Mouse (Mus musculus) left cerebral cortex, postnatal 14 days (tissue): ENCODE measurements around the gene Zfp654. TPM values are rescaled to one million over a fixed set of nuclear protein-coding genes. Genes with fewer than 3 reads are reported as not detected.
A peak's percentile ranks its signal among the peaks of the same experiment; 100 is the strongest.

Experiments used
- DNase-seq, 2 experiments: peaks; one replicate each; pipeline ENCODE4 v3.0.0; 2021 to 2022; ENCODE audit warnings: low spot score in 2 of 2, mixed read lengths in 1 of 2
- intact Hi-C: fragments of 180-260 bp; cut with DNase I; formaldehyde crosslinking; loops from one replicate; pipeline ENCODE4 v1.15.1; 2025
- total RNA-seq, 2 experiments: library from RNA; stranded (reverse); gene quantifications; 2 replicates each; pipeline ENCODE4 v1.2.3; 2021

The Zfp654 gene
- total RNA-seq, 2 experiments from 2014 or later: 13.5 to 13.8 TPM

- intact Hi-C loops: no loop called here
- DNase-seq: no peak
Observed at GRCm38 (mm10) chr16:64794802-64795201, 56.6 kb downstream of the Zfp654 start.

GRCm38 (mm10) chr16:64789706-64790105 is 61.7 kb downstream of the Zfp654 start:
- intact Hi-C loops: loop anchor here (5.0 kb wide), 1 partner anchor 63 kb away; the partner anchor contains the start of genes Cggbp1 and Zfp654

GRCm38 (mm10) chr16:64775516-64775915 is 75.9 kb downstream of the Zfp654 start:
- no peak for DNase-seq
- intact Hi-C loops: no loop called here

More at GRCm38 (mm10) chr16:64789706-64790105, 61.7 kb downstream of the Zfp654 start:
- no peak for DNase-seq

- no peak for DNase-seq
- intact Hi-C loops: no loop called here
Observed at GRCm38 (mm10) chr16:64771431-64771818, 80.0 kb downstream of the Zfp654 start.

GRCm38 (mm10) chr16:64770521-64771430 is 80.7 kb downstream of the Zfp654 start, which contains the start of gene 4930453N24Rik:
Gene 4930453N24Rik, minus strand, starts transcription at chr16:64771161.
- intact Hi-C loops: no loop called here
- peak; percentile 86 to 89 for DNase-seq

GRCm38 (mm10) chr16:64766696-64767300 is 84.7 kb downstream of the Zfp654 start:
- intact Hi-C loops: no loop called here
- no peak for DNase-seq

GRCm38 (mm10) chr16:64759245-64759626 is 92.2 kb downstream of the Zfp654 start:
- intact Hi-C loops: loop anchor here (10.0 kb wide), 2 partner anchors 736 to 776 kb away; no protein-coding TSS in a partner anchor
- no peak for DNase-seq

GRCm38 (mm10) chr16:64758561-64759244 is 92.7 kb downstream of the Zfp654 start:
- DNase-seq: no peak
- intact Hi-C loops: loop anchor here (10.0 kb wide), 2 partner anchors 736 to 776 kb away; no protein-coding TSS in a partner anchor

- intact Hi-C loops: loop anchor here (10.0 kb wide), 2 partner anchors 737 to 777 kb away; no protein-coding TSS in a partner anchor
- no peak for DNase-seq
Observed at GRCm38 (mm10) chr16:64757666-64758400, 93.6 kb downstream of the Zfp654 start.

GRCm38 (mm10) chr16:64756321-64756720 is 95.1 kb downstream of the Zfp654 start:
- no peak for DNase-seq
- intact Hi-C loops: loop anchor here (10.0 kb wide), 2 partner anchors 738 to 778 kb away; no protein-coding TSS in a partner anchor

- DNase-seq: peak; percentile 20 to 49
- intact Hi-C loops: loop anchor here (10.0 kb wide), 2 partner anchors 740 to 780 kb away; no protein-coding TSS in a partner anchor
Observed at GRCm38 (mm10) chr16:64754743-64755139, 96.7 kb downstream of the Zfp654 start.

- intact Hi-C loops: loop anchor here (10.0 kb wide), 2 partner anchors 741 to 781 kb away; no protein-coding TSS in a partner anchor
- no peak for DNase-seq
Observed at GRCm38 (mm10) chr16:64753990-64754742, 97.3 kb downstream of the Zfp654 start.

- intact Hi-C loops: loop anchor here (5.0 to 10.0 kb wide), 3 partner anchors 891 to 1806 kb away; no protein-coding TSS in a partner anchor
- peak; percentile 88 for DNase-seq
Observed at GRCm38 (mm10) chr16:64748237-64748636, 103.2 kb downstream of the Zfp654 start.

- intact Hi-C loops: loop anchor here (5.0 to 10.0 kb wide), 3 partner anchors 888 to 1803 kb away; no protein-coding TSS in a partner anchor
- DNase-seq: no peak
Observed at GRCm38 (mm10) chr16:64745089-64745488, 106.4 kb downstream of the Zfp654 start.

GRCm38 (mm10) chr16:64737289-64737688 is 114.2 kb downstream of the Zfp654 start:
- no peak for DNase-seq
- intact Hi-C loops: no loop called here
